Mouse (Mus musculus) kidney, embryonic 16.5 days (tissue): ENCODE results near the gene Ift88. TPM values are rescaled to one million over a fixed set of nuclear protein-coding genes. Genes with fewer than 3 reads are reported as not detected.

Experiments
- ATAC-seq: fragments of 200-750 bp; cut with Nextera tagmentation; 2 replicates; pipeline ENCODE4 v1.8.0; 2017; ENCODE audit warnings: moderate TSS enrichment; ENCODE audit not compliant: low FRiP score, low TSS enrichment
- H3K27ac ChIP-seq: fragments of 300-500 bp; sonication (generic); 2 replicates; pipeline ENCODE4 v1.5.1; 2014; ENCODE audit warnings: low read length
- H3K27me3 ChIP-seq: fragments of 300-500 bp; sonication (generic); 2 replicates; pipeline ENCODE4 v1.6.1; 2014; ENCODE audit warnings: low read length, control low read depth, mixed read lengths; ENCODE audit not compliant: insufficient read depth
- H3K36me3 ChIP-seq: fragments of 300-500 bp; sonication (generic); 2 replicates; pipeline ENCODE4 v1.6.1; 2014; ENCODE audit warnings: low read length, control low read depth, mixed read lengths; ENCODE audit not compliant: insufficient read depth
- H3K4me1 ChIP-seq: fragments of 300-500 bp; sonication (generic); 2 replicates; pipeline ENCODE4 v1.6.1; 2014; ENCODE audit warnings: low read length, control low read depth, mixed read lengths; ENCODE audit not compliant: insufficient read depth
- H3K4me2 ChIP-seq: fragments of 300-500 bp; sonication (generic); replicated peaks from 2 replicates; pipeline ENCODE4 v1.6.1; 2014; ENCODE audit warnings: low read depth, low read length
- H3K4me3 ChIP-seq: fragments of 300-500 bp; sonication (generic); 2 replicates; pipeline ENCODE4 v1.5.1; 2014; ENCODE audit warnings: mild to moderate bottlenecking, low read length
- H3K9ac ChIP-seq: fragments of 300-500 bp; sonication (generic); replicated peaks from 2 replicates; pipeline ENCODE4 v1.6.1; 2014; ENCODE audit warnings: low read length
- H3K9me3 ChIP-seq: fragments of 300-500 bp; sonication (generic); 2 replicates; pipeline ENCODE4 v1.6.1; 2016; ENCODE audit warnings: low read length, control low read depth
- WGBS: fragments of 180-500 bp; shearing (Covaris S2); extraction: QIAGEN DNeasy Blood & Tissue Kit; methylation state at CpG from one replicate; pipeline ENCODE4 v1.1.7; 2014; 5-methylcytosine and 5-hydroxymethylcytosine counted together
- polyA plus RNA-seq: library from polyadenylated mRNA; unstranded; fragments of >200 nt; fragmentation: Nextera tagmentation; extraction: Ambion mirVana; gene quantifications from 2 replicates; pipeline ENCODE4 v1.2.1, GENCODE M21; 2015

Ift88 gene
- polyA plus RNA-seq, 1 experiment from 2014 or later: 12.0 TPM

GRCm38 (mm10) chr14:57489696-57490095 lies 65.8 kb downstream of the Ift88 start:
- Histone ChIP-seq H3K36me3 (no peaks in the 10 kb centered on the region), H3K4me1 (no peaks in the 10 kb centered on the region), H3K4me3 (no peak overlapping the region), H3K9ac (no peak overlapping the region), H3K9me3 (no peaks in the 10 kb centered on the region), H3K27me3 (no peaks in the 10 kb centered on the region), H3K27ac (no peak overlapping the region), H3K4me2 (no peak overlapping the region)
- WGBS: 75% methylated on average over 3 of the region's 3 CpGs
- ATAC-seq: no peak

GRCm38 (mm10) chr14:57493840-57494239 lies 70.0 kb downstream of the Ift88 start:
- no peak for ATAC-seq
- Histone ChIP-seq H3K4me1 (no peaks in the 10 kb centered on the region), H3K27me3 (no peaks in the 10 kb centered on the region), H3K4me2 (no peak overlapping the region), H3K9me3 (no peaks in the 10 kb centered on the region), H3K9ac (no peak overlapping the region), H3K4me3 (no peak overlapping the region), H3K36me3 (no peaks in the 10 kb centered on the region), H3K27ac (no peak overlapping the region)
- 100% methylated on average over 2 of the region's 2 CpGs for WGBS

- no peak overlapping the region for H3K27ac ChIP-seq
- H3K4me3 ChIP-seq: no peak overlapping the region
- no peak overlapping the region for H3K9ac ChIP-seq
- H3K9me3 ChIP-seq: no peaks in the 10 kb centered on the region
- ATAC-seq: no peak
- WGBS: 86% methylated on average over 6 of the region's 6 CpGs
- H3K27me3 ChIP-seq: no peaks in the 10 kb centered on the region
- no peaks in the 10 kb centered on the region for H3K36me3 ChIP-seq
- H3K4me2 ChIP-seq: no peak overlapping the region
- no peaks in the 10 kb centered on the region for H3K4me1 ChIP-seq
Observed at GRCm38 (mm10) chr14:57503729-57504128, 79.9 kb downstream of the Ift88 start.

GRCm38 (mm10) chr14:57509554-57509953 lies 85.7 kb downstream of the Ift88 start:
- Histone ChIP-seq H3K27ac (no peak overlapping the region), H3K9ac (no peak overlapping the region), H3K4me2 (no peak overlapping the region), H3K9me3 (no peaks in the 10 kb centered on the region), H3K36me3 (no peaks in the 10 kb centered on the region), H3K4me3 (no peak overlapping the region), H3K27me3 (no peaks in the 10 kb centered on the region), H3K4me1 (no peaks in the 10 kb centered on the region)
- 57% methylated on average over 6 of the region's 6 CpGs for WGBS
- no peak for ATAC-seq

- WGBS: 64% methylated on average over 6 of the region's 6 CpGs
- Histone ChIP-seq H3K4me1 (no peaks in the 10 kb centered on the region), H3K36me3 (no peaks in the 10 kb centered on the region), H3K9ac (no peak overlapping the region), H3K4me2 (no peak overlapping the region), H3K9me3 (no peaks in the 10 kb centered on the region), H3K27me3 (no peaks in the 10 kb centered on the region), H3K4me3 (no peak overlapping the region), H3K27ac (no peak overlapping the region)
- no peak for ATAC-seq
Observed at GRCm38 (mm10) chr14:57515156-57515762, 91.4 kb downstream of the Ift88 start.

GRCm38 (mm10) chr14:57517001-57517400 lies 93.1 kb downstream of the Ift88 start:
- H3K36me3 ChIP-seq: no peaks in the 10 kb centered on the region
- no peak overlapping the region for H3K4me2 ChIP-seq
- no peaks in the 10 kb centered on the region for H3K9me3 ChIP-seq
- H3K27me3 ChIP-seq: no peaks in the 10 kb centered on the region
- WGBS: 92% methylated on average over 7 of the region's 7 CpGs
- no peak overlapping the region for H3K4me3 ChIP-seq
- H3K9ac ChIP-seq: no peak overlapping the region
- no peak for ATAC-seq
- no peak overlapping the region for H3K27ac ChIP-seq
- no peaks in the 10 kb centered on the region for H3K4me1 ChIP-seq

GRCm38 (mm10) chr14:57523762-57524161 lies 99.9 kb downstream of the Ift88 start:
- 83% methylated on average over 9 of the region's 9 CpGs for WGBS
- no peak overlapping the region for H3K4me2 ChIP-seq
- H3K4me3 ChIP-seq: no peak overlapping the region
- H3K9ac ChIP-seq: no peak overlapping the region
- no peaks in the 10 kb centered on the region for H3K36me3 ChIP-seq
- ATAC-seq: no peak
- H3K27ac ChIP-seq: no peak overlapping the region
- H3K27me3 ChIP-seq: peaks cover 8% of the 10 kb centered on the region; the same call in 1 of the 2 replicates
- H3K4me1 ChIP-seq: peaks cover 7% of the 10 kb centered on the region; the same call in 1 of the 2 replicates
- H3K9me3 ChIP-seq: no peaks in the 10 kb centered on the region

GRCm38 (mm10) chr14:57524671-57525387 lies 101.0 kb downstream of the Ift88 start, which contains the start of gene Il17d:
TSS of gene Il17d (plus strand) at chr14:57524777.
- peak within 1 kb of the TSS; percentile 76 for H3K9ac ChIP-seq
- WGBS: under 1% methylated on average over 65 of the region's 104 CpGs
- no peaks in the 10 kb centered on the region for H3K9me3 ChIP-seq
- no peak within 1 kb of the TSS for H3K27ac ChIP-seq
- peak within 1 kb of the TSS; percentile 96 for H3K4me2 ChIP-seq
- peaks cover 8% of the 10 kb centered on the region; the same call in 1 of the 2 replicates for H3K27me3 ChIP-seq
- H3K36me3 ChIP-seq: no peaks in the 10 kb centered on the region
- peaks cover 11% of the 10 kb centered on the region; the same call in 1 of the 2 replicates for H3K4me1 ChIP-seq
- H3K4me3 ChIP-seq: peak within 1 kb of the TSS; percentile 74
- ATAC-seq: peak; percentile 39

GRCm38 (mm10) chr14:57525388-57526049 lies 101.7 kb downstream of the Ift88 start:
- WGBS: under 1% methylated on average over 55 of the region's 60 CpGs
- ATAC-seq: peak; percentile 90
- peaks cover 11% of the 10 kb centered on the region; the same call in 1 of the 2 replicates for H3K4me1 ChIP-seq
- peak overlapping the region; percentile 76 for H3K9ac ChIP-seq
- no peaks in the 10 kb centered on the region for H3K9me3 ChIP-seq
- H3K36me3 ChIP-seq: no peaks in the 10 kb centered on the region
- H3K27me3 ChIP-seq: peaks cover 8% of the 10 kb centered on the region; the same call in 1 of the 2 replicates
- no peak overlapping the region for H3K27ac ChIP-seq
- H3K4me3 ChIP-seq: peak overlapping the region; percentile 74
- H3K4me2 ChIP-seq: peak overlapping the region; percentile 96
